Mouse (Mus musculus) cerebellum, adult 2 months (tissue): ENCODE measurements around the gene Lamb3. TPM values are rescaled to one million over a fixed set of nuclear protein-coding genes. Genes with fewer than 3 reads are reported as not detected.
A peak's percentile ranks its signal among the peaks of the same experiment; 100 is the strongest.

Source experiments
- DNase-seq, 2 experiments: peaks; one replicate each; pipeline ENCODE4 v3.0.0; 2021
- H3K27ac ChIP-seq: fragments of 200-500 bp; 2 replicates; pipeline ENCODE4 v1.5.1; 2012; ENCODE audit warnings: low read length, control low read depth, inconsistent platforms; ENCODE audit not compliant: insufficient read depth
- H3K27me3 ChIP-seq: fragments of 200-500 bp; 2 replicates; pipeline ENCODE4 v1.6.1; 2012; ENCODE audit warnings: inconsistent platforms, mild to moderate bottlenecking, low read length, moderate library complexity; ENCODE audit not compliant: control insufficient read depth, insufficient read depth
- H3K4me1 ChIP-seq: fragments of 200-500 bp; 2 replicates; pipeline ENCODE4 v1.6.1; 2011; ENCODE audit warnings: low read length; ENCODE audit not compliant: control insufficient read depth, insufficient read depth
- H3K4me3 ChIP-seq: fragments of 200-500 bp; replicated peaks from 2 replicates; pipeline ENCODE3; 2011; ENCODE audit warnings: mild to moderate bottlenecking, low read depth, low read length, control low read depth; ENCODE audit not compliant: insufficient read depth
- CTCF ChIP-seq: fragments of 200-500 bp; IDR thresholded peaks from 2 replicates; pipeline ENCODE4 v1.5.1; 2011; ENCODE audit warnings: low read depth, mild to moderate bottlenecking, control low read depth, low read length, moderate library complexity, borderline replicate concordance; ENCODE audit not compliant: insufficient read depth
- POLR2A ChIP-seq: fragments of 200-500 bp; IDR thresholded peaks from 2 replicates; pipeline ENCODE4 v1.6.1; 2011; ENCODE audit warnings: low read length, control low read depth, borderline replicate concordance; ENCODE audit not compliant: insufficient read depth
- WGBS: fragments of 180-500 bp; shearing (Covaris S2); methylation state at CpG from one replicate; pipeline ENCODE4 v1.1.7; 2018; 5-methylcytosine and 5-hydroxymethylcytosine counted together
- polyA plus RNA-seq: library from polyadenylated mRNA; depleted of rRNA; stranded (reverse); fragments of >200 nt; gene quantifications from 2 replicates; pipeline ENCODE4 v1.2.3, GENCODE M21; 2012

Lamb3 gene
- polyA plus RNA-seq, 1 experiment: 3.9 TPM

- WGBS: 46% methylated on average over 9 of the region's 9 CpGs
- Histone ChIP-seq H3K27me3 (no peaks in the 10 kb centered on the region), H3K27ac (peak overlapping the region; percentile 69), H3K4me1 (peaks cover 40% of the 10 kb centered on the region), H3K4me3 (no peak overlapping the region)
- TF ChIP-seq POLR2A (no peak), CTCF (no peak)
- no peak for DNase-seq
Measured at GRCm38 (mm10) chr1:193329557-193329956, 122.1 kb downstream of the Lamb3 start.

- Histone ChIP-seq H3K27ac (peak overlapping the region; percentile 83), H3K4me1 (peaks cover 45% of the 10 kb centered on the region), H3K27me3 (no peaks in the 10 kb centered on the region), H3K4me3 (peak overlapping the region; percentile 43)
- TF ChIP-seq CTCF: peak; percentile 98
- no peak; the same call in 1 of the 2 replicates for TF ChIP-seq POLR2A
- DNase-seq: peak; percentile 99
- 3% methylated on average over 10 of the region's 10 CpGs for WGBS
Measured at GRCm38 (mm10) chr1:193330172-193330571, 122.7 kb downstream of the Lamb3 start.

- whole genome bisulfite sequencing: 39% methylated on average over 7 of the region's 7 CpGs
- H3K27me3 ChIP-seq: no peaks in the 10 kb centered on the region
- H3K4me3 ChIP-seq: no peak overlapping the region
- DNase-seq: no peak
- TF ChIP-seq CTCF (no peak), POLR2A (no peak)
- H3K27ac ChIP-seq: peak overlapping the region; percentile 83
- peaks cover 48% of the 10 kb centered on the region for H3K4me1 ChIP-seq
Measured at GRCm38 (mm10) chr1:193330626-193331025, 123.1 kb downstream of the Lamb3 start.

- no peak for TF ChIP-seq POLR2A
- TF ChIP-seq CTCF: no peak
- 84% methylated on average over 13 of the region's 13 CpGs for WGBS
- Histone ChIP-seq H3K4me3 (no peak overlapping the region), H3K4me1 (peaks cover 57% of the 10 kb centered on the region), H3K27ac (no peak overlapping the region), H3K27me3 (no peaks in the 10 kb centered on the region)
- no peak for DNase-seq
Measured at GRCm38 (mm10) chr1:193332018-193332417, 124.5 kb downstream of the Lamb3 start.

GRCm38 (mm10) chr1:193332671-193333070 is 125.2 kb downstream of the Lamb3 start:
- WGBS: 32% methylated on average over 1 of the region's 1 CpGs
- no peaks in the 10 kb centered on the region for H3K27me3 ChIP-seq
- H3K27ac ChIP-seq: no peak overlapping the region
- H3K4me3 ChIP-seq: no peak overlapping the region
- peak in 1 of 2 experiments; percentile 44 for DNase-seq
- TF ChIP-seq POLR2A (no peak), CTCF (no peak)
- H3K4me1 ChIP-seq: peaks cover 60% of the 10 kb centered on the region

- H3K27me3 ChIP-seq: no peaks in the 10 kb centered on the region
- peaks cover 60% of the 10 kb centered on the region for H3K4me1 ChIP-seq
- no peak overlapping the region for H3K4me3 ChIP-seq
- 78% methylated on average over 3 of the region's 3 CpGs for WGBS
- no peak for DNase-seq
- no peak for TF ChIP-seq POLR2A
- no peak for TF ChIP-seq CTCF
- H3K27ac ChIP-seq: no peak overlapping the region
Measured at GRCm38 (mm10) chr1:193333776-193334175, 126.3 kb downstream of the Lamb3 start.

GRCm38 (mm10) chr1:193334546-193334945 is 127.0 kb downstream of the Lamb3 start:
- no peak overlapping the region for H3K27ac ChIP-seq
- 77% methylated on average over 6 of the region's 6 CpGs for WGBS
- peaks cover 58% of the 10 kb centered on the region for H3K4me1 ChIP-seq
- no peaks in the 10 kb centered on the region for H3K27me3 ChIP-seq
- TF ChIP-seq POLR2A (no peak), CTCF (no peak)
- H3K4me3 ChIP-seq: no peak overlapping the region
- DNase-seq: no peak

GRCm38 (mm10) chr1:193336122-193337017 is 128.9 kb downstream of the Lamb3 start:
- H3K27me3 ChIP-seq: no peaks in the 10 kb centered on the region
- H3K4me3 ChIP-seq: no peak overlapping the region
- H3K4me1 ChIP-seq: peaks cover 44% of the 10 kb centered on the region
- H3K27ac ChIP-seq: peak overlapping the region; percentile 40; the same call in 1 of the 2 replicates
- no peak for TF ChIP-seq CTCF
- TF ChIP-seq POLR2A: no peak
- 55% methylated on average over 7 of the region's 7 CpGs for WGBS
- DNase-seq: peak; percentile 72 to 79
